ENCODE assay signal across 8 mouse cellular contexts in genomic region chr5:147430936-147431839, GRCm38 (mm10). TPM values are rescaled to one million over a fixed set of nuclear protein-coding genes. Genes with fewer than 3 reads are reported as not detected.
DNase-seq lines count a peak whose midpoint lies in the region; ATAC-seq and TF ChIP-seq lines count a peak whose summit lies in the region.

No protein-coding gene starts in this region.

- peak overlapping the region; percentile 95 for H3K4me3 ChIP-seq in forebrain, postnatal 0 days (ENCODE audit: low read depth, low read length)
- H3K4me3 ChIP-seq in lung, embryonic 14.5 days (ENCODE audit: low read depth, low read length): peak overlapping the region; percentile 99

- peaks cover 13% of the 10 kb centered on the region for H3K4me1 ChIP-seq in forebrain, postnatal 0 days (ENCODE audit: insufficient read depth)
- peaks cover 4% of the 10 kb centered on the region; the same call in 1 of the 2 replicates for H3K4me1 ChIP-seq in lung, embryonic 14.5 days (ENCODE audit: insufficient read depth)

- H3K9ac ChIP-seq in forebrain, postnatal 0 days: peak overlapping the region; percentile 91
- peak overlapping the region; percentile 98 for H3K9ac ChIP-seq in lung, embryonic 14.5 days

- no peaks in the 10 kb centered on the region for H3K9me3 ChIP-seq in forebrain, postnatal 0 days (ENCODE audit: low read length)
- no peaks in the 10 kb centered on the region for H3K9me3 ChIP-seq in lung, embryonic 14.5 days (ENCODE audit: low read depth, low read length)

- DNase-seq in ES-CJ7 (ENCODE audit: low read depth, low spot score): peak; percentile 52
- DNase-seq in cerebellum, adult 11-12 months: peak; percentile 80
- peak; percentile 81 for DNase-seq in forebrain, postnatal 0 days
- DNase-seq in heart, postnatal 36 days: peak; percentile 62 to 77
- DNase-seq in layer of hippocampus, adult 8-10 months (ENCODE audit: low spot score in 2 of 2): peak; percentile 60 to 68
- peak; percentile 71 for DNase-seq in lung, embryonic 14.5 days
- peak; percentile 80 for DNase-seq in thymus, postnatal 0 days (ENCODE audit: low spot score)

- intact Hi-C loops in heart, postnatal 36 days (cut with DNase I): loop anchor here (5.0 kb wide), 1 partner anchor 431 kb away; the partner anchor contains the start of gene Pomp

- peak; percentile 80 for ATAC-seq in forebrain, postnatal 0 days
- ATAC-seq in lung, embryonic 14.5 days (ENCODE audit: insufficient read depth): peak; percentile 66
- ATAC-seq in neutrophil, adult 5-6 weeks (ENCODE audit: extremely low read depth, insufficient number of reproducible peaks, low FRiP score, poor library complexity, severe bottlenecking): peak; percentile 57

- no peak for TF ChIP-seq CTCF in forebrain, postnatal 0 days (IDR thresholded peaks at IDR 0.05; ENCODE audit: low read depth)
- TF ChIP-seq CTCF in lung, embryonic 14.5 days (IDR thresholded peaks at IDR 0.05; ENCODE audit: low read depth): no peak

- peak overlapping the region; percentile 80 for H3K4me2 ChIP-seq in forebrain, postnatal 0 days (ENCODE audit: low read depth)
- peak overlapping the region; percentile 80 for H3K4me2 ChIP-seq in lung, embryonic 14.5 days

- H3K36me3 ChIP-seq in forebrain, postnatal 0 days (ENCODE audit: insufficient read depth): no peaks in the 10 kb centered on the region
- peaks cover 7% of the 10 kb centered on the region; the same call in 1 of the 2 replicates for H3K36me3 ChIP-seq in lung, embryonic 14.5 days (ENCODE audit: insufficient read depth)

- H3K27me3 ChIP-seq in forebrain, postnatal 0 days (ENCODE audit: insufficient read depth, low read length): no peaks in the 10 kb centered on the region
- H3K27me3 ChIP-seq in lung, embryonic 14.5 days (ENCODE audit: insufficient read depth, low read length): no peaks in the 10 kb centered on the region

- 1% methylated on average over 52 of the region's 68 CpGs for WGBS in forebrain, postnatal 0 days
- under 1% methylated on average over 67 of the region's 68 CpGs for WGBS in lung, embryonic 14.5 days

- H3K27ac ChIP-seq in forebrain, postnatal 0 days (ENCODE audit: low read depth, low read length): peak overlapping the region; percentile 97
- H3K27ac ChIP-seq in lung, embryonic 14.5 days (ENCODE audit: low read depth): peak overlapping the region; percentile 99

RNA-seq across cellular contexts. Expression of gene Pan3, which starts 1.2 kb away (rescaled TPM):
- 50.5 and 68.0 TPM in 2 replicates for total RNA-seq in forebrain, postnatal 0 days (2014; rRNA removed)
- polyA plus RNA-seq in forebrain, postnatal 0 days (2015; fragmentation: Nextera tagmentation; extraction: Ambion mirVana): 39.0 and 52.6 TPM in 2 replicates
- 10 to 100 TPM; 26.8 to 36.1 TPM for total RNA-seq in heart, postnatal 36 days (2021)
- 100 to 1,000 TPM in 3 of 4 experiments, 10 to 100 TPM in 1; 89.6 to 122 (median 118) TPM for total RNA-seq in layer of hippocampus, adult 8-10 months (2022)
- 76.5 and 84.1 TPM in 2 replicates for polyA plus RNA-seq in lung, embryonic 14.5 days (2014; fragmentation: Nextera tagmentation; extraction: Ambion mirVana)
- 313 and 342 TPM in 2 replicates for total RNA-seq in neutrophil, adult 5-6 weeks (2017)
- polyA plus RNA-seq in thymus, postnatal 0 days (2015; fragmentation: Nextera tagmentation; extraction: Ambion mirVana): 139 and 191 TPM in 2 replicates

RNA-seq across cellular contexts. Expression of gene Flt3, which starts 30.9 kb away (rescaled TPM):
- 0.77 and 0.86 TPM in 2 replicates for total RNA-seq in forebrain, postnatal 0 days (2014; rRNA removed)
- polyA plus RNA-seq in forebrain, postnatal 0 days (2015; fragmentation: Nextera tagmentation; extraction: Ambion mirVana): 0.35 and 0.68 TPM in 2 replicates
- under 1 TPM; 0.08 to 0.16 TPM for total RNA-seq in heart, postnatal 36 days (2021)
- total RNA-seq in layer of hippocampus, adult 8-10 months (2022): 10 to 100 TPM in 1 of 4 experiments, 1 to 10 TPM in 3; 8.3 to 11.6 (median 8.8) TPM
- polyA plus RNA-seq in lung, embryonic 14.5 days (2014; fragmentation: Nextera tagmentation; extraction: Ambion mirVana): 0.07 and 0.16 TPM in 2 replicates
- total RNA-seq in neutrophil, adult 5-6 weeks (2017): 2.0 and 2.1 TPM in 2 replicates
- 2.6 and 3.1 TPM in 2 replicates for polyA plus RNA-seq in thymus, postnatal 0 days (2015; fragmentation: Nextera tagmentation; extraction: Ambion mirVana)

Comparison
In these comparisons a context has a peak if more than half of its experiments do, and no peak if none do; other contexts are left out.
1. Peak in every context shown above with its lines: DNase-seq, ATAC-seq, H3K4me3 ChIP-seq and H3K27ac ChIP-seq.